Mouse (Mus musculus) cortical plate, adult 2 months (tissue): ENCODE measurements around the gene Rxra.

Experiments
- CTCF ChIP-seq: fragments of 200-500 bp; IDR thresholded peaks from 2 replicates; pipeline ENCODE4 v1.5.1; 2011; ENCODE audit warnings: mild to moderate bottlenecking, control low read depth, low read length; ENCODE audit not compliant: insufficient read depth; ENCODE audit errors: extremely low read depth
- POLR2A ChIP-seq: fragments of 200-500 bp; IDR thresholded peaks from 2 replicates; pipeline ENCODE4 v1.6.1; 2011; ENCODE audit warnings: mild to moderate bottlenecking, low read length, control low read depth; ENCODE audit not compliant: insufficient read depth; ENCODE audit errors: extremely low read depth

DNA sequence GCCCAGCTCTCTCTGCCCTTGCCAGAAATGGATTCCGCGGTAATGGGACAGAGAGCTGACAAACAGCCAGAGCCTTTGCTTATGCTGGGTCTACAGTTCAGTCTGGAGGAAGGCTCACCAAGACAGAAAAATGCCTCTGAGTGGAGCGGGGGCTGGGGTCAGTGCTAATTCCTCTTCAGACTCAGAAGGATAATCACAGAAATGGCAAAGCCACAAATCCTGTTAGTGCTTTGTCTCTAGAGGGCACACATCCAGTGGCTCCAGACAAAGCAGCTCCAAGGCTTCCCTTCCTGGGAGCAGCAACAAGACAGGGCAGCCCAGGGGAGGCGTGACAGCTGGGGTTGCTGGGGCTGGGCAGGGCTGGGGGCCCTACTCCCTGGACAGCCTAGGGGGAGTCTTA, 9.5 kb upstream of the Rxra start:
- TF ChIP-seq CTCF (no peak), POLR2A (no peak)
